Mouse (Mus musculus): ENCODE measurements around the gene Git2. TPM values are rescaled to one million over a fixed set of nuclear protein-coding genes. Genes with fewer than 3 reads are reported as not detected.

The Git2 gene
- polyA plus RNA-seq, 1 experiment = 71.6 TPM

DNA sequence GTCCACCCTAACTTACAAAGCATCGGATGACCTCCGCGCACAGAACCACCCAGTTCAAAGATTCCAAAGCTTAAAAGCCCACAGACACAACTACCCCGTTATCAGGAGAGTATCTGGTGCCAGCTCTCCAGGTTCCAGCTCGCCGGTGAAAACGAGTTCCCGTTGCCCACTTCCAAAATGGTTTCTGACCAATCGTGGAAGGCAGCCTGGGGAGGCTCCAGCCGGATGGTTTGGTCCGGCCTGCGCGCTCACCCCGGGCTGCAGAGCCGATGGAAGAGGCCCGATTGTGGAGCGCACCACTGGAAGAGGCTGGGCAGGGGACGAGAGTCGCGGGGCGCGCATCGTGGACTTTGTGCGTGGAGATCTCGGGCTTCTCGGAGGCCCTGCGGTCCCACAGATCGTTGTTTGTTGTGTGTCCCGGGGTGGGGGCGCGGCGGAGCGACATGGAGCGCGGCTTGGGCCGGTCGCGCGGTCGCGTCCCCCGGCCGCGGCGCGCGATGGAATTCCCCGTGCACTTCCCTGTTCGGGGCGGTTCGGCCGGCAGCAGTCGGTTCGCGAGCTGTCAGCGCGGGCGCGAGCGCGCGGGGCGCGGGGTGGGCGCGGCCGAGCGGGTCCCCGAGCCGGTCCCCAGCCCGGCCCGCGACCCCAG lies 790 bp downstream of the Git2 start, which contains the start of gene Ankrd13a:
TSS of gene Ankrd13a (plus strand) at position 275 of the 649 bp plus-strand sequence.
- H3K4me1 ChIP-seq (ENCODE audit: control insufficient read depth, insufficient read depth, insufficient read length) = peaks cover 30% of the 10 kb centered on the region; the same call in 1 of the 2 replicates
- no peaks in the 10 kb centered on the region for H3K27me3 ChIP-seq (ENCODE audit: control insufficient read depth, insufficient read depth, low read length)
- H3K36me3 ChIP-seq (ENCODE audit: control insufficient read depth, insufficient read depth, low read length) = no peaks in the 10 kb centered on the region
- peak within 1 kb of the TSS; percentile 91 for H3K4me3 ChIP-seq (ENCODE audit: extremely low read depth, insufficient read depth, insufficient read length)
- peak; percentile 83 to 87 for DNase-seq (ENCODE audit: low read depth in 1 of 2, low spot score in 2 of 2)
- under 1% methylated on average over 61 of the region's 73 CpGs for WGBS
- TF ChIP-seq POLR2A (IDR thresholded peaks at IDR 0.05; ENCODE audit: low read depth, low read length) (peak; percentile 76), CTCF (IDR thresholded peaks at IDR 0.05; ENCODE audit: extremely low read depth, insufficient read depth, insufficient read length, insufficient replicate concordance) (no peak)
- H3K27ac ChIP-seq (ENCODE audit: insufficient read depth, low read length) = peak within 1 kb of the TSS; percentile 98

DNA sequence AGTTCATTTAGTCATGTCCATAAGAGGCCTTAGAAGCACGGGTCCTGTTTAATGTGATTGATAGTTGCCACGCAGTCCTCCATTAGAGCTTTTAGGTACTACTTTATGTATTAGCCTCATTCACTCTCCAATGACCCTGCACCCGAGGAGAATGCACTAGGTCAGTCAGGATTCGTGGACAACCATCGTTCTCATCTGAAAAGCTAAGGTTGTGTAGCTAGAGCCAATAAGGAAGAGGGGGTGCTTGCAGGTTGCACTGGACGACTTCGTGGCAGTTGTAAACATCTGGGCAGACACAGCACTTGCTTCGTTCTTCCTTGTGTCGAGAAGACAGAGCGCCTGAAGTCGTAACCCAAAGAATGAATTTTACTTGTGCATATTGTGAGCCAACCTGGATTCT lies 1.5 kb downstream of the Git2 start:
- WGBS = under 1% methylated on average over 11 of the region's 11 CpGs
- no peaks in the 10 kb centered on the region for H3K36me3 ChIP-seq (ENCODE audit: control insufficient read depth, insufficient read depth, low read length)
- peak overlapping the region; percentile 98 for H3K27ac ChIP-seq (ENCODE audit: insufficient read depth, low read length)
- DNase-seq (ENCODE audit: low read depth in 1 of 2, low spot score in 2 of 2) = no peak
- no peaks in the 10 kb centered on the region for H3K27me3 ChIP-seq (ENCODE audit: control insufficient read depth, insufficient read depth, low read length)
- peak overlapping the region; percentile 91 for H3K4me3 ChIP-seq (ENCODE audit: extremely low read depth, insufficient read depth, insufficient read length)
- H3K4me1 ChIP-seq (ENCODE audit: control insufficient read depth, insufficient read depth, insufficient read length) = peaks cover 25% of the 10 kb centered on the region; the same call in 1 of the 2 replicates
- TF ChIP-seq CTCF (IDR thresholded peaks at IDR 0.05; ENCODE audit: extremely low read depth, insufficient read depth, insufficient read length, insufficient replicate concordance) = no peak
- no peak for TF ChIP-seq POLR2A (IDR thresholded peaks at IDR 0.05; ENCODE audit: low read depth, low read length)

DNA sequence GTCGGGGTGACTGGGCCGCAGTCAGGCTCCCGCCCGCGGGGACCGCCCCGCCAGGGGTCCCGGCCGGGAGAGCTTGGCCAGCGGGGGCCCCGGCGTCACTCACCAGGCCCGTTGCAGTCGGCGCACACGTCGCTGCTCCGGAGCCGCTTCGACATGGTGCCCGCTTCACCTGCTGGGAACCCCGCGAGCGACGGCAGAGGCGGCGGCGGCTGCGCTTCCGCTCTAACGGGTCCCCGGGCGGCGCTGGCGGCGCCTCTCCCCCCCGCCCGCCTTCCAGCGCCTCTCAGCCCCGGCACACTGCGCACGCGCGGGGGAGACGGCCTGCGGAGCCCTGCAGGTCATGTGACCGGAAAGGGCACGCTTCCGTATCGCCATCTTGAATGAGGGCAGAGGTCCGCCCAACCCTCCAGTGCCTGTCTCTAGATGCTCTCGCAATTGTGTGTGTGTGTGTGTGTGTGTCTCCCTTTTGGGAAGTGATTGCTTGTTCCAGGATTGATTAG lies 2.1 kb downstream of the Git2 start:
- peak overlapping the region; percentile 93 for H3K4me3 ChIP-seq (ENCODE audit: extremely low read depth, insufficient read depth, insufficient read length)
- peak overlapping the region; percentile 98 for H3K27ac ChIP-seq (ENCODE audit: insufficient read depth, low read length)
- under 1% methylated on average over 50 of the region's 52 CpGs for WGBS
- peak; percentile 96 to 98 for DNase-seq (ENCODE audit: low read depth in 1 of 2, low spot score in 2 of 2)
- no peaks in the 10 kb centered on the region for H3K27me3 ChIP-seq (ENCODE audit: control insufficient read depth, insufficient read depth, low read length)
- H3K36me3 ChIP-seq (ENCODE audit: control insufficient read depth, insufficient read depth, low read length) = no peaks in the 10 kb centered on the region
- peaks cover 24% of the 10 kb centered on the region; the same call in 1 of the 2 replicates for H3K4me1 ChIP-seq (ENCODE audit: control insufficient read depth, insufficient read depth, insufficient read length)
- TF ChIP-seq POLR2A (IDR thresholded peaks at IDR 0.05; ENCODE audit: low read depth, low read length) = peak; percentile 48
- no peak for TF ChIP-seq CTCF (IDR thresholded peaks at IDR 0.05; ENCODE audit: extremely low read depth, insufficient read depth, insufficient read length, insufficient replicate concordance)

DNA sequence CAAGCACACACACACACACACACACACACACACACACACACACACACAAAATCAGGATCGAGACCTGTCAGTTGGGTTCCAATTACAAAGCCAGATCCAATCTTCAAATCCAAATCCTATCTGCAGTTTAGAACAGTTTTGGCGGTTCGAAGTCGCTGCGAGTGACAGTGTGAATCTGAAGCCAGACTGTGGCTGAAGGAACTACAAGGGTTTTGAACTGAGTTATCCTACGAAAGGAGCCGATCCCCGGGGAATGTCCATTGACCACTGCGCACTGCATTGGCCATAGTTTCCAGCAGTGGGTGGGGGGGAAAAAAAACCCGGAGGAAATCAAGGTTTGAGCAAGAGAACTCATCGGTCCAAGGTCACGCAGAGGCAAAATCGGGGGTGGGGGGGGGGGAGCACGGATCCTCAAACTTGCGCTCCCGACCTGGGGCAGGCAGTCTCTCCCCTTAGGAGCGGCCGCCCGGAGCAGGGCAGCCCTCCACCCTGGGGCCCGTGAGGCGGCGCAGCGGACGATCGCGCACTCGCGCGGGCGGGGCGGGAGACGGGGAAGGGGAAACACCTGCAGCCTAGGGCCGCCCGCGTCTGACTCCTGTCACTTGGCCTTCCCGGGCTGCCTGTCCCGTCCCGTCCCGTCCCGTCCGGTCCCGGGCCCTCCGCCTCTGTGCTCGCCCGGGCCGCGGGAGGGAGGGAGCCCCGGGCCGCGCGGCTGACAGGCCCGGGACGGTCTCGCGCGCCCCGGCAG lies 2.7 kb downstream of the Git2 start:
- Histone ChIP-seq H3K4me1 (ENCODE audit: control insufficient read depth, insufficient read depth, insufficient read length) (peaks cover 20% of the 10 kb centered on the region; the same call in 1 of the 2 replicates), H3K4me3 (ENCODE audit: extremely low read depth, insufficient read depth, insufficient read length) (peak overlapping the region; percentile 93), H3K36me3 (ENCODE audit: control insufficient read depth, insufficient read depth, low read length) (no peaks in the 10 kb centered on the region), H3K27me3 (ENCODE audit: control insufficient read depth, insufficient read depth, low read length) (no peaks in the 10 kb centered on the region), H3K27ac (ENCODE audit: insufficient read depth, low read length) (peak overlapping the region; percentile 90)
- DNase-seq (ENCODE audit: low read depth in 1 of 2, low spot score in 2 of 2) = peak in 1 of 2 experiments; percentile 80
- no peak for TF ChIP-seq POLR2A (IDR thresholded peaks at IDR 0.05; ENCODE audit: low read depth, low read length)
- TF ChIP-seq CTCF (IDR thresholded peaks at IDR 0.05; ENCODE audit: extremely low read depth, insufficient read depth, insufficient read length, insufficient replicate concordance) = no peak
- 1% methylated on average over 34 of the region's 57 CpGs for WGBS

DNA sequence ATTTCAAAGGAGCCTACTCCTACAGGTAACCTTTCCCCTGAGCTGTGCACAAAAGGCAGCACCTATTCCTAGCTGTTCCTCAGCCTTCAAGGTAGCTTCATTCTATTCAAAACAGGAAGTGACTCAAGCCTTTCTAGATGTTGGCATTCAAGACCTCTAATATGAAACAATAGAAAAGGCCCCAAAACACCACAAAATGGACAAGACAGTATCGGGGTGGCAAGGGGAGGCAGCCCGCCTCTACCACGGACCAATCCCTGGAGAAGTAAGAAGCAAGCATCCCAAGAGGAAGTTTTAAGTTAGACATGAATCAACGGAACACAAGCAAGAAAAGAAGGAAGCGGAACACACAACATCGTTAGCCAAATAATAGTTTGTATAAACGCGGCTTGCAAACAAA lies 3.5 kb downstream of the Git2 start:
- no peak for TF ChIP-seq CTCF (IDR thresholded peaks at IDR 0.05; ENCODE audit: extremely low read depth, insufficient read depth, insufficient read length, insufficient replicate concordance)
- TF ChIP-seq POLR2A (IDR thresholded peaks at IDR 0.05; ENCODE audit: low read depth, low read length) = no peak
- no peak for DNase-seq (ENCODE audit: low read depth in 1 of 2, low spot score in 2 of 2)
- Histone ChIP-seq H3K36me3 (ENCODE audit: control insufficient read depth, insufficient read depth, low read length) (no peaks in the 10 kb centered on the region), H3K4me1 (ENCODE audit: control insufficient read depth, insufficient read depth, insufficient read length) (peaks cover 18% of the 10 kb centered on the region; the same call in 1 of the 2 replicates), H3K27ac (ENCODE audit: insufficient read depth, low read length) (peak overlapping the region; percentile 90), H3K4me3 (ENCODE audit: extremely low read depth, insufficient read depth, insufficient read length) (peak overlapping the region; percentile 93), H3K27me3 (ENCODE audit: control insufficient read depth, insufficient read depth, low read length) (no peaks in the 10 kb centered on the region)
- WGBS = 3% methylated on average over 8 of the region's 8 CpGs

DNA sequence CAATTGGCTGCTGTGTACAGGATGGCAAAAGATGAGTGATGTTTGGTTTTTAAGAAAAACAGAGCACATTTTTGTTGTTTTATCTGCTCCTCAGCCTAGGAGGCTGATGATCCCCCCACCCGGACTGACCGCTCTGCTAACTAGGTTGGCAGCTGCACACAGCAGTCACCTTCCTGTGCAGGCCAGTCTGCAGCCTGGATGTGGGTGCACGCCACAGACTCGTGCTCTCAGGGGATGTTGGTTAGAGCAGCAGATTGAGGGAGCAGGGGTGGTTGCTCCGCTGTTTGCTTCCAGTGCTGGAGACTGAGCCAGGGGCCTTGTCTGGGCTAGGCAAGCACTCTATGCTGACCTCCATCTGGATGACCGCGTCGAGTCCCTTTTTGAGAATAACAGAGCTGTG lies 5.5 kb downstream of the Git2 start:
- no peak overlapping the region for H3K4me3 ChIP-seq (ENCODE audit: extremely low read depth, insufficient read depth, insufficient read length)
- H3K36me3 ChIP-seq (ENCODE audit: control insufficient read depth, insufficient read depth, low read length) = peaks cover 8% of the 10 kb centered on the region
- TF ChIP-seq POLR2A (IDR thresholded peaks at IDR 0.05; ENCODE audit: low read depth, low read length) = no peak
- no peak for TF ChIP-seq CTCF (IDR thresholded peaks at IDR 0.05; ENCODE audit: extremely low read depth, insufficient read depth, insufficient read length, insufficient replicate concordance)
- DNase-seq (ENCODE audit: low read depth in 1 of 2, low spot score in 2 of 2) = peak in 1 of 2 experiments; percentile 35
- H3K27ac ChIP-seq (ENCODE audit: insufficient read depth, low read length) = peak overlapping the region; percentile 7; the same call in 1 of the 2 replicates
- 41% methylated on average over 8 of the region's 8 CpGs for WGBS
- no peaks in the 10 kb centered on the region for H3K27me3 ChIP-seq (ENCODE audit: control insufficient read depth, insufficient read depth, low read length)
- peaks cover 11% of the 10 kb centered on the region; the same call in 1 of the 2 replicates for H3K4me1 ChIP-seq (ENCODE audit: control insufficient read depth, insufficient read depth, insufficient read length)
